Mouse (Mus musculus): ENCODE data around the gene Tomm40l. TPM values are rescaled to one million over a fixed set of nuclear protein-coding genes. Genes with fewer than 3 reads are reported as not detected.

Tomm40l gene
- polyA plus RNA-seq (2014; fragmentation: Nextera tagmentation; extraction: Ambion mirVana), result 32.3 and 32.4 TPM in 2 replicates

- WGBS, result 2% methylated on average over 28 of the region's 28 CpGs
- peak within 1 kb of the TSS; percentile 68 for H3K4me3 ChIP-seq (ENCODE audit: low read depth, low read length)
- no peaks in the 10 kb centered on the region for H3K9me3 ChIP-seq (ENCODE audit: control insufficient read depth, low read length)
- peak within 1 kb of the TSS; percentile 88 for H3K27ac ChIP-seq (ENCODE audit: low read depth, low read length)
- H3K9ac ChIP-seq (ENCODE audit: low read depth, low read length), result peak within 1 kb of the TSS; percentile 71
- peak; percentile 84 for DNase-seq (ENCODE audit: low spot score)
- no peaks in the 10 kb centered on the region for H3K36me3 ChIP-seq (ENCODE audit: control insufficient read depth, insufficient read depth, low read length)
- peak within 1 kb of the TSS; percentile 90 for H3K4me2 ChIP-seq
- peak; percentile 96 for ATAC-seq (replicated peaks; ENCODE audit: low FRiP score)
- no peaks in the 10 kb centered on the region for H3K27me3 ChIP-seq (replicated peaks; ENCODE audit: control insufficient read depth, insufficient read depth, low read length)
- H3K4me1 ChIP-seq (replicated peaks; ENCODE audit: control insufficient read depth, insufficient read depth, low read length), result peaks cover 10% of the 10 kb centered on the region
Measured at GRCm38 (mm10) chr1:171222238-171223155, at the start of gene Tomm40l. Tomm40l (minus strand) TSS chr1:171222514.

GRCm38 (mm10) chr1:171272086-171272485, 49.8 kb upstream of the Tomm40l start:
- WGBS, result 82% methylated on average over 3 of the region's 3 CpGs
- Histone ChIP-seq H3K9ac (ENCODE audit: low read depth, low read length) (peak overlapping the region; percentile 89), H3K9me3 (ENCODE audit: control insufficient read depth, low read length) (no peaks in the 10 kb centered on the region), H3K27ac (ENCODE audit: low read depth, low read length) (peak overlapping the region; percentile 70; the same call in 1 of the 2 replicates), H3K4me3 (ENCODE audit: low read depth, low read length) (peak overlapping the region; percentile 90; the same call in 1 of the 2 replicates), H3K36me3 (ENCODE audit: control insufficient read depth, insufficient read depth, low read length) (peaks cover 29% of the 10 kb centered on the region), H3K4me2 (peak overlapping the region; percentile 96), H3K4me1 (replicated peaks; ENCODE audit: control insufficient read depth, insufficient read depth, low read length) (peaks cover 15% of the 10 kb centered on the region), H3K27me3 (replicated peaks; ENCODE audit: control insufficient read depth, insufficient read depth, low read length) (no peaks in the 10 kb centered on the region)
- no peak for ATAC-seq (replicated peaks; ENCODE audit: low FRiP score)
- no peak for DNase-seq (ENCODE audit: low spot score)

GRCm38 (mm10) chr1:171271622-171272021, 49.3 kb upstream of the Tomm40l start:
- Histone ChIP-seq H3K27ac (ENCODE audit: low read depth, low read length) (peak overlapping the region; percentile 70; the same call in 1 of the 2 replicates), H3K4me3 (ENCODE audit: low read depth, low read length) (peak overlapping the region; percentile 90), H3K4me2 (peak overlapping the region; percentile 96), H3K9me3 (ENCODE audit: control insufficient read depth, low read length) (no peaks in the 10 kb centered on the region), H3K36me3 (ENCODE audit: control insufficient read depth, insufficient read depth, low read length) (peaks cover 24% of the 10 kb centered on the region), H3K27me3 (replicated peaks; ENCODE audit: control insufficient read depth, insufficient read depth, low read length) (no peaks in the 10 kb centered on the region), H3K4me1 (replicated peaks; ENCODE audit: control insufficient read depth, insufficient read depth, low read length) (peaks cover 15% of the 10 kb centered on the region), H3K9ac (ENCODE audit: low read depth, low read length) (peak overlapping the region; percentile 89; the same call in 1 of the 2 replicates)
- ATAC-seq (replicated peaks; ENCODE audit: low FRiP score) (no peak), DNase-seq (ENCODE audit: low spot score) (no peak)
- 55% methylated on average over 10 of the region's 10 CpGs for WGBS

DNA sequence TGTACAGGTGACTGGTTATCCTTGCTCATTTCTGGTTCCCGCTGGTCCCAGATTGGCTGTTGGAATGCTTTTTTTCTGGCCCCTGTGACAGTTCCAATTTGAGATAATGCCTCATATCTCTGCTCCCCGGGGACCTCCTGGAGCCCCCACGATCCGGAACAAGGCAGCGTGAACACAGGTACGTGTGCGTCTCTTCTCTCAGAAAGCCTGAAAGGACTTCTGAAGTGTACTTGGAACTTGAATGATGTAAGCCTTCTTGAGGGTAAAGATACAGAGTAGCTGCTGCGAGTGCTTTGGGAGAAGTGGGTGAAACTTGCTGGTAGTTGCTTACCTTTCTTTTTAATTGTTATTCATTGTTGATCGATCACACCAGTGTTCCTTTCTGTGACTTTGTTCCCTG, 48.9 kb upstream of the Tomm40l start:
- ATAC-seq (replicated peaks; ENCODE audit: low FRiP score), result no peak
- H3K36me3 ChIP-seq (ENCODE audit: control insufficient read depth, insufficient read depth, low read length), result peaks cover 22% of the 10 kb centered on the region
- WGBS, result 31% methylated on average over 9 of the region's 9 CpGs
- H3K4me1 ChIP-seq (replicated peaks; ENCODE audit: control insufficient read depth, insufficient read depth, low read length), result peaks cover 15% of the 10 kb centered on the region
- no peaks in the 10 kb centered on the region for H3K27me3 ChIP-seq (replicated peaks; ENCODE audit: control insufficient read depth, insufficient read depth, low read length)
- no peak for DNase-seq (ENCODE audit: low spot score)
- peak overlapping the region; percentile 74; the same call in 1 of the 2 replicates for H3K27ac ChIP-seq (ENCODE audit: low read depth, low read length)
- H3K9me3 ChIP-seq (ENCODE audit: control insufficient read depth, low read length), result no peaks in the 10 kb centered on the region
- H3K4me2 ChIP-seq, result peak overlapping the region; percentile 96
- H3K9ac ChIP-seq (ENCODE audit: low read depth, low read length), result peak overlapping the region; percentile 89
- peak overlapping the region; percentile 90 for H3K4me3 ChIP-seq (ENCODE audit: low read depth, low read length)

- H3K36me3 ChIP-seq (ENCODE audit: control insufficient read depth, insufficient read depth, low read length), result peaks cover 17% of the 10 kb centered on the region
- peak overlapping the region; percentile 90 for H3K4me3 ChIP-seq (ENCODE audit: low read depth, low read length)
- H3K4me1 ChIP-seq (replicated peaks; ENCODE audit: control insufficient read depth, insufficient read depth, low read length), result peaks cover 15% of the 10 kb centered on the region
- WGBS, result 1% methylated on average over 19 of the region's 19 CpGs
- peak; percentile 55 for DNase-seq (ENCODE audit: low spot score)
- peak overlapping the region; percentile 96 for H3K4me2 ChIP-seq
- peak overlapping the region; percentile 74 for H3K27ac ChIP-seq (ENCODE audit: low read depth, low read length)
- H3K9me3 ChIP-seq (ENCODE audit: control insufficient read depth, low read length), result no peaks in the 10 kb centered on the region
- ATAC-seq (replicated peaks; ENCODE audit: low FRiP score), result peak; percentile 61
- H3K27me3 ChIP-seq (replicated peaks; ENCODE audit: control insufficient read depth, insufficient read depth, low read length), result no peaks in the 10 kb centered on the region
- H3K9ac ChIP-seq (ENCODE audit: low read depth, low read length), result peak overlapping the region; percentile 89
Measured at GRCm38 (mm10) chr1:171270573-171270900, 48.2 kb upstream of the Tomm40l start.

DNA sequence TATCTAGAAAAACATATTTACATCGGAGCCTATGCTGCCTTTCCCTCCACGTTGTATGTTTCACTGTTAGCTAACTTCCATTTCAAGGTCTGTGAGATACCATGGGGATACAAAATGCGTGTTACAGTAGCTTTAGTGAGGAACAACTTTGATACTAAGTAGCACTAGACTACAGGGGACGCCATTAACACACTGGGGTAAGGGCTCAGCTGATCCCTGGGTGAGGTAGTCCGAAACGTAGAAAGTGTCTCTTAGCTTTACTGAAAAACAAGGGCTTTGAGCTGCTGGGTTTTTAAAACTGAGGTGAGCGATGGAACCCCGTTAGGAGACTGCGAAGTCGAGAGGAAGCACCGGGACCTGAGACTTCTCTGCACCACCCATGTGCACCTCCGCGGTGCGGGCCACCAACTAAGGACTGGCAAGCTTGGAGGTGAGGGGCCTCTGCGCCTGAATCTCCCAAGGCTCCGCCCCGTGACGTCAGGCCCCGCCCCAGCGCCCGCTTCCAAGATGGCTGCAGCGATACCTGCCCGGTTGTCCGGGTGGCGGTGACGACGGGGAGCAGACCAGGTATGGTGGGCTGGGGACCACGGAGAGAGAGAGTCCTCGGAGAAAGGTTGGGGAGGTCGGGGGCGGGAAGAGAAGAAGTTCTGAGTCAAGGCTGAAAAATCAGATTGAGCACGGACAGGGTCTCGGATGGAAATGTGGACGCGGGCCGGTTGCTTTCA, 47.7 kb upstream of the Tomm40l start, which contains the start of gene B4galt3:
TSS of gene B4galt3 (plus strand) at position 481 of the 725 bp plus-strand sequence.
- Histone ChIP-seq H3K9me3 (ENCODE audit: control insufficient read depth, low read length) (no peaks in the 10 kb centered on the region), H3K4me2 (peak within 1 kb of the TSS; percentile 96), H3K9ac (ENCODE audit: low read depth, low read length) (peak within 1 kb of the TSS; percentile 89), H3K36me3 (ENCODE audit: control insufficient read depth, insufficient read depth, low read length) (peaks cover 17% of the 10 kb centered on the region), H3K4me1 (replicated peaks; ENCODE audit: control insufficient read depth, insufficient read depth, low read length) (peaks cover 15% of the 10 kb centered on the region), H3K27ac (ENCODE audit: low read depth, low read length) (peak within 1 kb of the TSS; percentile 74), H3K4me3 (ENCODE audit: low read depth, low read length) (peak within 1 kb of the TSS; percentile 90), H3K27me3 (replicated peaks; ENCODE audit: control insufficient read depth, insufficient read depth, low read length) (no peaks in the 10 kb centered on the region)
- ATAC-seq (replicated peaks; ENCODE audit: low FRiP score), result peak; percentile 93
- DNase-seq (ENCODE audit: low spot score), result peak; percentile 96
- 4% methylated on average over 36 of the region's 36 CpGs for WGBS

DNA sequence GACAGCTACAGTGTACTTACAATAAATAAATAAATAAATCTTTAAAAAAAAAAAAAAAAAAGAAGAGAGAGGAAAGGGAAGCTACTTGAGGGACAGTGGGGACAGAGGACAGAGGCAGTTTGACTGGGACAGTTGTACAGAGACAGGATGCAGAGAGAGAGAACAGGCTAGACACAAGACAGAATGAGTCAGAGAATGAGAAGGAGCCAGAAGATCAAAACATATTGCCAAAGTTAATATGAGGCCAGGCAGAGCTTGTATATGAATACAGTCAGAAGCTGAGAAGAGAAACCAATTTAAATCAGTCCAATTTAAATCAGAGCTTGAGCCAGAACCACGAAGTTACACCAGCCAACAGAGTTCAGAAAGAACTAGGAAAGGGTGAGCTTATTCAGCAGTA, 46.0 kb upstream of the Tomm40l start:
- Histone ChIP-seq H3K9me3 (ENCODE audit: control insufficient read depth, low read length) (no peaks in the 10 kb centered on the region), H3K4me1 (replicated peaks; ENCODE audit: control insufficient read depth, insufficient read depth, low read length) (peaks cover 15% of the 10 kb centered on the region), H3K4me2 (no peak overlapping the region), H3K9ac (ENCODE audit: low read depth, low read length) (no peak overlapping the region), H3K27me3 (replicated peaks; ENCODE audit: control insufficient read depth, insufficient read depth, low read length) (no peaks in the 10 kb centered on the region), H3K4me3 (ENCODE audit: low read depth, low read length) (no peak overlapping the region), H3K27ac (ENCODE audit: low read depth, low read length) (no peak overlapping the region), H3K36me3 (ENCODE audit: control insufficient read depth, insufficient read depth, low read length) (peaks cover 9% of the 10 kb centered on the region)
- WGBS, result 58% methylated on average over 1 of the region's 1 CpGs
- no peak for DNase-seq (ENCODE audit: low spot score)
- ATAC-seq (replicated peaks; ENCODE audit: low FRiP score), result no peak

DNA sequence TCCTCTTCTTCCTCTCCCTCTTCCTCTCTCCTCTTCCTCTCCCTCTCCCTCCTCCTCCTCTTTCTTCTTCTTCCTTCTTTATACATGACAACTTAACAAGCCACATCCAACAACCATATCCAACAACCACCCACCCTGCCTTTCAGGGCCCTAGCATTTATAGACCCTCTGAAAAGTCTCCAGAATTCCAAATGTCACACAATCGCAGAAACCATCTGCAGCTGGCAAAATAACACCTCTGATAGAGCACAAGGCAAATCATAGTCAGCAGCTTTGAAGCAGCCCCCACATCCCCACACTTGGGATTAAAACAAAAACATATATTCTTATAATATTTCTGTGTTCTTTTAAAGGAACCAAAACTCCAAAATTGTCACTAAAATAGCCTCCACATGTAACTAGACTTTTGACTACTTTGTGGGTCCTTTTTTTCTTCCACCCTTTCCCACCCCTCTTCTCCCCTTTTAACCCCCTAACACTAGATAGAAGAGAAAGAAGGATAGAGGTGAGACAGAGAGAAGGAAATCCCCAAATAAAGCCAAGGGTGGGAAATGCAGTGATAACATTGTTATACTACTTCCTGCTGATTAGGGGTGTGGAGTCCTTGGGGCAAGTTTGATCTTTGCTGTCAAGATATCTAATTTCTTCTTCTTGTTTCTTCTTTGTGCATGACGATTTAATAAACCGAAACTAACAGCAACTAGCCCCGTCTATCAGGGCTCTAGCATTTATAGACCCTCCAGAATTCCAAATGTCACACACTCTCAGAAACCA, 43.8 kb upstream of the Tomm40l start:
- 47% methylated on average over 4 of the region's 4 CpGs for WGBS
- H3K9ac ChIP-seq (ENCODE audit: low read depth, low read length), result no peak overlapping the region
- no peak for ATAC-seq (replicated peaks; ENCODE audit: low FRiP score)
- peaks cover 10% of the 10 kb centered on the region for H3K4me1 ChIP-seq (replicated peaks; ENCODE audit: control insufficient read depth, insufficient read depth, low read length)
- DNase-seq (ENCODE audit: low spot score), result no peak
- H3K36me3 ChIP-seq (ENCODE audit: control insufficient read depth, insufficient read depth, low read length), result no peaks in the 10 kb centered on the region
- no peaks in the 10 kb centered on the region for H3K9me3 ChIP-seq (ENCODE audit: control insufficient read depth, low read length)
- H3K4me2 ChIP-seq, result peak overlapping the region; percentile 6; the same call in 1 of the 2 replicates
- no peaks in the 10 kb centered on the region for H3K27me3 ChIP-seq (replicated peaks; ENCODE audit: control insufficient read depth, insufficient read depth, low read length)
- H3K4me3 ChIP-seq (ENCODE audit: low read depth, low read length), result no peak overlapping the region
- H3K27ac ChIP-seq (ENCODE audit: low read depth, low read length), result no peak overlapping the region

Data from liver, embryonic 11.5 days (tissue).